Mouse (Mus musculus) forebrain, embryonic 16.5 days (tissue): ENCODE results near the gene Rybp. TPM values are rescaled to one million over a fixed set of nuclear protein-coding genes. Genes with fewer than 3 reads are reported as not detected.

Experiments used
- ATAC-seq: fragments of 200-750 bp; cut with Nextera tagmentation; 2 replicates; pipeline ENCODE4 v1.8.0; 2017; ENCODE audit warnings: mild to moderate bottlenecking, moderate library complexity
- H3K27ac ChIP-seq: fragments of 300-500 bp; sonication (generic); 2 replicates; pipeline ENCODE4 v1.5.1; 2014; ENCODE audit warnings: low read length, control low read depth
- H3K27me3 ChIP-seq: fragments of 300-500 bp; sonication (generic); replicated peaks from 2 replicates; pipeline ENCODE4 v1.6.1; 2014; ENCODE audit warnings: low read length; ENCODE audit not compliant: control insufficient read depth, insufficient read depth
- H3K36me3 ChIP-seq: fragments of 300-500 bp; sonication (generic); 2 replicates; pipeline ENCODE4 v1.6.1; 2014; ENCODE audit not compliant: control insufficient read depth, insufficient read depth
- H3K4me1 ChIP-seq: fragments of 300-500 bp; sonication (generic); replicated peaks from 2 replicates; pipeline ENCODE4 v1.6.1; 2014; ENCODE audit warnings: low read length; ENCODE audit not compliant: control insufficient read depth, insufficient read depth
- H3K4me2 ChIP-seq: fragments of 300-500 bp; sonication (generic); 2 replicates; pipeline ENCODE4 v1.6.1; 2014; ENCODE audit warnings: mild to moderate bottlenecking, low read length, control low read depth
- H3K4me3 ChIP-seq: fragments of 300-500 bp; sonication (generic); replicated peaks from 2 replicates; pipeline ENCODE4 v1.5.1; 2014; ENCODE audit warnings: mild to moderate bottlenecking, low read length, control low read depth
- H3K9ac ChIP-seq: fragments of 300-500 bp; sonication (generic); replicated peaks from 2 replicates; pipeline ENCODE4 v1.6.1; 2014; ENCODE audit warnings: low read depth, low read length, control low read depth
- H3K9me3 ChIP-seq: fragments of 300-500 bp; sonication (generic); 2 replicates; pipeline ENCODE4 v1.6.1; 2016; ENCODE audit warnings: low read length; ENCODE audit not compliant: control insufficient read depth
- WGBS: fragments of 180-500 bp; shearing (Covaris S2); extraction: QIAGEN DNeasy Blood & Tissue Kit; methylation state at CpG from one replicate; pipeline ENCODE4 v1.1.7; 2014; 5-methylcytosine and 5-hydroxymethylcytosine counted together
- polyA plus RNA-seq: library from polyadenylated mRNA; unstranded; fragments of >200 nt; fragmentation: Nextera tagmentation; extraction: Ambion mirVana; gene quantifications from 2 replicates; pipeline ENCODE4 v1.2.1, GENCODE M21; 2015

Rybp gene
- polyA plus RNA-seq = 30.4 and 31.2 TPM in 2 replicates

- peak within 1 kb of the TSS; percentile 91 for H3K9ac ChIP-seq
- H3K27ac ChIP-seq = peak within 1 kb of the TSS; percentile 96
- WGBS = under 1% methylated on average over 44 of the region's 112 CpGs
- H3K27me3 ChIP-seq = 0 out of 2 replicates have a peak, but pooled peaks cover 3% of the 10 kb centered on the region
- H3K36me3 ChIP-seq = no peaks in the 10 kb centered on the region
- peak within 1 kb of the TSS; percentile 75 for H3K4me3 ChIP-seq
- H3K4me2 ChIP-seq = peak within 1 kb of the TSS; percentile 90
- H3K4me1 ChIP-seq = peaks cover 28% of the 10 kb centered on the region
- H3K9me3 ChIP-seq = no peaks in the 10 kb centered on the region
- peak; percentile 96 for ATAC-seq
Measured at GRCm38 (mm10) chr6:100287334-100288015, at the start of gene Rybp. Gene Rybp (minus strand): TSS chr6:100287485.

GRCm38 (mm10) chr6:100336591-100337148 is 49.4 kb upstream of the Rybp start:
- no peak overlapping the region for H3K4me2 ChIP-seq
- H3K27ac ChIP-seq = no peak overlapping the region
- no peak overlapping the region for H3K9ac ChIP-seq
- WGBS = 13% methylated on average over 14 of the region's 14 CpGs
- no peaks in the 10 kb centered on the region for H3K9me3 ChIP-seq
- ATAC-seq = no peak
- H3K4me3 ChIP-seq = no peak overlapping the region
- H3K36me3 ChIP-seq = no peaks in the 10 kb centered on the region
- peaks cover 3% of the 10 kb centered on the region; the same call in 1 of the 2 replicates for H3K27me3 ChIP-seq
- H3K4me1 ChIP-seq = peaks cover 15% of the 10 kb centered on the region

- 0 out of 2 replicates have a peak overlapping the region, but pooled peaks have one; percentile 2 for H3K9ac ChIP-seq
- peaks cover 15% of the 10 kb centered on the region for H3K4me1 ChIP-seq
- H3K27me3 ChIP-seq = peaks cover 3% of the 10 kb centered on the region; the same call in 1 of the 2 replicates
- 3% methylated on average over 18 of the region's 18 CpGs for WGBS
- H3K27ac ChIP-seq = no peak overlapping the region
- no peak overlapping the region for H3K4me3 ChIP-seq
- ATAC-seq = 0 out of 2 replicates have a peak, but pooled peaks have one; percentile 26
- H3K36me3 ChIP-seq = no peaks in the 10 kb centered on the region
- no peaks in the 10 kb centered on the region for H3K9me3 ChIP-seq
- H3K4me2 ChIP-seq = peak overlapping the region; percentile 24; the same call in 1 of the 2 replicates
Measured at GRCm38 (mm10) chr6:100335506-100336144, 48.3 kb upstream of the Rybp start.

- no peak overlapping the region for H3K4me3 ChIP-seq
- H3K4me1 ChIP-seq = peaks cover 15% of the 10 kb centered on the region
- peaks cover 3% of the 10 kb centered on the region; the same call in 1 of the 2 replicates for H3K27me3 ChIP-seq
- H3K36me3 ChIP-seq = no peaks in the 10 kb centered on the region
- H3K27ac ChIP-seq = no peak overlapping the region
- 87% methylated on average over 7 of the region's 7 CpGs for WGBS
- no peak for ATAC-seq
- no peak overlapping the region for H3K9ac ChIP-seq
- no peaks in the 10 kb centered on the region for H3K9me3 ChIP-seq
- no peak overlapping the region for H3K4me2 ChIP-seq
Measured at GRCm38 (mm10) chr6:100333745-100334144, 46.5 kb upstream of the Rybp start.

- Histone ChIP-seq H3K4me1 (peaks cover 15% of the 10 kb centered on the region), H3K27me3 (peaks cover 3% of the 10 kb centered on the region; the same call in 1 of the 2 replicates), H3K9me3 (no peaks in the 10 kb centered on the region), H3K4me2 (no peak overlapping the region), H3K9ac (no peak overlapping the region), H3K36me3 (no peaks in the 10 kb centered on the region), H3K27ac (no peak overlapping the region), H3K4me3 (no peak overlapping the region)
- ATAC-seq = no peak
- WGBS = 78% methylated on average over 4 of the region's 4 CpGs
Measured at GRCm38 (mm10) chr6:100332479-100332878, 45.2 kb upstream of the Rybp start.

GRCm38 (mm10) chr6:100331582-100331981 is 44.3 kb upstream of the Rybp start:
- Histone ChIP-seq H3K27ac (no peak overlapping the region), H3K27me3 (peaks cover 3% of the 10 kb centered on the region; the same call in 1 of the 2 replicates), H3K4me2 (no peak overlapping the region), H3K36me3 (no peaks in the 10 kb centered on the region), H3K4me3 (no peak overlapping the region), H3K4me1 (peaks cover 10% of the 10 kb centered on the region), H3K9ac (no peak overlapping the region), H3K9me3 (no peaks in the 10 kb centered on the region)
- no peak for ATAC-seq
- 49% methylated on average over 8 of the region's 8 CpGs for WGBS

- no peak overlapping the region for H3K4me2 ChIP-seq
- no peaks in the 10 kb centered on the region for H3K27me3 ChIP-seq
Measured at GRCm38 (mm10) chr6:100331055-100331454, 43.8 kb upstream of the Rybp start.

GRCm38 (mm10) chr6:100329542-100329941 is 42.3 kb upstream of the Rybp start:
- Histone ChIP-seq H3K4me1 (no peaks in the 10 kb centered on the region), H3K36me3 (no peaks in the 10 kb centered on the region), H3K9me3 (no peaks in the 10 kb centered on the region), H3K9ac (no peak overlapping the region), H3K4me2 (no peak overlapping the region), H3K4me3 (no peak overlapping the region), H3K27ac (no peak overlapping the region), H3K27me3 (no peaks in the 10 kb centered on the region)
- 77% methylated on average over 4 of the region's 4 CpGs for WGBS
- no peak for ATAC-seq

More at GRCm38 (mm10) chr6:100331055-100331454, 43.8 kb upstream of the Rybp start:
- H3K4me3 ChIP-seq = no peak overlapping the region
- no peaks in the 10 kb centered on the region for H3K36me3 ChIP-seq
- 79% methylated on average over 9 of the region's 9 CpGs for WGBS
- ATAC-seq = no peak
- peaks cover 7% of the 10 kb centered on the region for H3K4me1 ChIP-seq
- H3K9ac ChIP-seq = no peak overlapping the region
- H3K9me3 ChIP-seq = no peaks in the 10 kb centered on the region
- no peak overlapping the region for H3K27ac ChIP-seq

- Histone ChIP-seq H3K27ac (no peak overlapping the region), H3K9me3 (no peaks in the 10 kb centered on the region), H3K36me3 (no peaks in the 10 kb centered on the region), H3K4me2 (no peak overlapping the region), H3K4me3 (no peak overlapping the region), H3K4me1 (0 out of 2 replicates have a peak, but pooled peaks cover 3% of the 10 kb centered on the region), H3K9ac (no peak overlapping the region), H3K27me3 (no peaks in the 10 kb centered on the region)
- no peak for ATAC-seq
- 56% methylated on average over 5 of the region's 5 CpGs for WGBS
Measured at GRCm38 (mm10) chr6:100327050-100327449, 39.8 kb upstream of the Rybp start.
